Mouse (Mus musculus) embryonic fibroblast, embryonic 13.5 days (primary cell): Measurements from ENCODE around the gene Hspb3.

Experiments
- CTCF ChIP-seq: IDR thresholded peaks from 2 replicates; pipeline ENCODE4 v1.5.1; 2011; ENCODE audit warnings: mild to moderate bottlenecking, control low read depth, low read length, moderate library complexity, borderline replicate concordance; ENCODE audit not compliant: insufficient read depth
- POLR2A ChIP-seq: IDR thresholded peaks from 2 replicates; pipeline ENCODE4 v1.6.1; 2011; ENCODE audit warnings: low read depth, mild to moderate bottlenecking, control low read depth, low read length, moderate library complexity

DNA sequence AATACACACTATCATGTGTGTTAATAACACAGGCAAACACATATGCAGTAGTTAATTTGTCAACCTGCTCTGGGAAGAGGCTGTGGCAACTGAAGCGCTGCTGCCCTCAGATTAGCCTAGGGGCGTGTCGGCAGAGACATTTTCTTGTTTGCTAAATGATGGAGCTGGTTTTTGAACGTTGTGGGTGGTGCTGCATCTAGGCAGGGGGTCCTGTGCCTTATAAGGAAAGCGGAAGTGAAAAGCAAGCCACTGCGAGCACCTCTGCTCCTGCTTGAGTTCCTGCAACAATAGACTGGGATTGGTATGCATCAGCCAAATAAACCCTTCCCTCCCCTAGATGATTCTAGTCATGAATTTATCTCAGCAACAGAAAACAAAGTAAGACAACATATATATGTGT, 31.0 kb downstream of the Hspb3 start:
- TF ChIP-seq CTCF (no peak), POLR2A (no peak)
